Mouse (Mus musculus) liver (tissue): Measurements from ENCODE around the gene Sccpdh.
"Not testable (repeated sequence)": the region's sequence is repeated elsewhere in the genome, so short reads cannot be mapped to it uniquely, and the experiment has no call there.

ENCODE experiments used
- DNase-seq: peaks from one replicate; pipeline ENCODE4 v3.0.0-alpha.2; 2020; ENCODE audit warnings: mixed read lengths

Sccpdh gene

DNA sequence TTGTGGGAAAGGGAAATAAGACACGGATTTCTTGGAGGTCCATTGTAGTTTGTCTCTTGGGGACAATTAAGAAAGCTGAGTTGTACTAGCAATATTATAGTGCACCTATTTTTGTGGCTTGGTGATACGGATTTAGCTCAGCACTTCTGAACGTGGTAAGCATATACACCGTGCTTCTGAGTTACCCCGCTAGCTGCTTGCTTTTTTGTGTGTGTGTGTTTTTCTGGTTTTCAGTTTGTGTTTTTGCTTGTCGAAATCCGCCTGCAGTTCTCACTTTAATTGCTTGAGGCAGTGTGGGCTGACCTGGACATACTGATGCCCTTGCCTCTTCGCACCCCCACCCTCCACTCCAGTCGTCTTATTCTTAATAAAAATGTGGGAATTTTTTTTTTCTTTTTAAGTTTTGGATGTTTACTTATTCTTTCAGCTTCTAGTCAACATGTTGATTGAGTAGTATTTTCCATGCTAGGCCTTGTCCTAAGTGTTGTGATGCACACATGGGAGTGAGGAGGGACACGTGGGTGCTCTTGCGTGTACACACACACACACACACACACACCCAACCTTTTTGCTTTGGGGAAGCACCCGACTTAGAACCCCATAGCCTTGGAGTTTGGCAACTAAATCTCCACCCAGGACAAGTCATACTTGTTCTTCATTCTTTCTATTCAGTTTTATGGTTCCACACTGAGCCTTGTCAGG lies 977 bp downstream of the Sccpdh start:
- DNase-seq, result no peak

DNA sequence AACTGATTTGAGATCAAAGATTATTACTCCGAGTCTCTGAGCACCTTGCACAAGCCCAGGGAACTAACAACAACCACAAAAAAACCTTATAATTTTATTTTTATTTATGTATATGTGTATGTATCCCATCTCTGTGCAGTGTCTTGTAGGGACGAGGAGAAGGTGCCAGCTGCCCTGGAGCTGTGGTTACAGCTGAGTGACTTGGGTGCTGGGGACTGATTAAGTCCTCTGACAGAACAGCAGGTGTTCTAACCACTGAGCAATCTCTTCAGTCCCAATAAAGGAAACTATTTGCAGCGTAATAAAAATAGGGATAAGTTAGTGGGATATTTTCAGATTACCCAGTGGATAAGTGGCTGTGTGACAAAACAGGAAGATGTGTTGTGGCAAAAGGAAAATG lies 6.3 kb downstream of the Sccpdh start:
- no peak for DNase-seq

DNA sequence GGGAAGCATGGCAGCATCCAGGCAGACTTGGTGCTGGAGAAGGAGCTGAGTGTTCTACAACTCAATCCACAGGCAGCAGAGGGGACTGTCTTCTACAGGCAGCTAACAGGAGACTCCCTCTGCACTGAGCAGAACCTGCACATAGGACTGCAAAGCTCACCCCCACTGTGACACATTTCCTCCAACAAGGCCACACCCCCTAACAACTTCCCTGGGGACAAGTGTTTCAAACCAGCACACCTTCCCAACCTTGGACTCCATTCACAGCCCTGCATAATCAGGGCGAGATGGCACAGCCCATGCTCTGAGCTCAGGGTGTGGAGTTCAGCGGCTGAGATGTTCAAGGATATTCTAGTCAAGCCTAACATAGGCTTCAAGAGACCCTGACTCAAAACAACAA lies 9.0 kb downstream of the Sccpdh start:
- DNase-seq, result no peak

- no peak for DNase-seq
Measured at GRCm38 (mm10) chr1:179679326-179679725, 11.3 kb downstream of the Sccpdh start.

DNA sequence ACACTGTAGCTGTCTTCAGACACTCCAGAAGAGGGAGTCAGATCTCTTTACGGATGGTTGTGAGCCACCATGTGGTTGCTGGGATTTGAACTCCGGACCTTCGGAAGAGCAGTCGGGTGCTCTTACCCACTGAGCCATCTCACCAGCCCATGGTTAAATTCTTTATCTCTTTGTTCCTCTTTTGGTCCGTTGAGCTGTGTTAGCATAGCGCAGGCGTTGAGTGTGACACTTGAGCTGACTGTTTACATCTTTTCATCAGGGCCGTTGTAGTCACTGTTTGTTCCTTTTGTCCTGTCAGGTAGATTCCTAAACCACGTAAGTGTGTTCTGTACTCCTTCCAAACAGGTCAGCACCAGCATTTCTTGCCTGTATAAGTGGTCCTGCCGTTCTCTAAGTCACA lies 14.7 kb downstream of the Sccpdh start:
- DNase-seq, result not testable (repeated sequence)

DNA sequence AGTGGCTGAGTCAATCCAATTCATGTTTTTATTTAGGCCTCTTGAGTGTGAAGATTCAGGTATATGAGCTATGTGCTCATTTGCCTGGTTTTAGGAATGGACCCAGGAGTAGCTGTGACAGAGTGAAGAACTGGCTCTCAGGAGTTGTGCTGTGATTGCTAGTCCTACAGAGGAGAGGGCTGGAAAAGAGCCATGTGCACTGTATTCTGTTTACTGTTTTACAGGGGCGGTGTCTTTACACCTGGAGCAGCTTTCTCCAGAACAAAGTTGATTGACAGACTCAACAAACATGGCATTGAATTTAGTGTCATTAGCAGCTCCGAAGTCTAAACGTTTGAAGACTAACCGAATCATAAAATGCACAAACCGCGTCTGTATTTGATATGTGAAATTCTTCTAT lies 18.3 kb downstream of the Sccpdh start:
- no peak for DNase-seq

- no peak for DNase-seq
Measured at GRCm38 (mm10) chr1:179686781-179687180, 18.8 kb downstream of the Sccpdh start.

GRCm38 (mm10) chr1:179687305-179687704 lies 19.3 kb downstream of the Sccpdh start:
- no peak for DNase-seq

DNA sequence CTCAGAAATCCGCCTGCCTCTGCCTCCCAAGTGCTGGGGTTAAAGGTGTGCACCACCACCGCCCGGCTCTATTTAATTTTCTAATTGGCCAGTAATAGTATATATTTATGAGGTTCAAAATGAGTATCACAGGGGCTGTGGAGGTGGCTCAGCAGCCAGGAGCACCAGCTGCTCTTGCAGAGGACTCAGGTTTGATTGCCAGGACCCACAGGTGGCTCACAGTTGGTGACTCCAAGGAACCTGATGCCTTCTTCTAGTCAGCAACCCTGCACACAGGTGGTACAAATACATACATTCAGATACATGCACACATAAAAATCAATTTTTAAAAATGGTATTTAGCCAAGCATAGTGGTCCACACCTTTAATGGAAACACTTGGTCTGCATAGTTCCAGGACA lies 20.0 kb downstream of the Sccpdh start:
- DNase-seq, result no peak

DNA sequence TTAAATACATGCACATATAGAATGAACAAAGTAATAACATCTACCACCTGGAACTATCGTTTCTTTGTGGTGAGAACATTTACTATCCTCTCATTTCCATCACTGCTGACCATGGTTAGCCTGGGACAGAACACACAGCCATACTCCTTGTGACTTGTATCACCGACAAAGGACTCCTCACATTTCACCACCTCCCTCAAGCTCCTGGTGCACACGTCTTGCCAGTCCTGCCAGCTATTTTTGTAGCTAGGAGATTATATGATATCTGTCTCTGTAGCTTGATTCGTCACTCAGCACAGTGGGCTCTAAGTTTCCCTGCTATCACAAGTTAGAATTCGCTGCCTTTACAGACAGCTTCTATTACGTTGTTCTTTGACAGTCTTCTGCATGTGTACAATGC lies 20.4 kb downstream of the Sccpdh start:
- no peak for DNase-seq

DNA sequence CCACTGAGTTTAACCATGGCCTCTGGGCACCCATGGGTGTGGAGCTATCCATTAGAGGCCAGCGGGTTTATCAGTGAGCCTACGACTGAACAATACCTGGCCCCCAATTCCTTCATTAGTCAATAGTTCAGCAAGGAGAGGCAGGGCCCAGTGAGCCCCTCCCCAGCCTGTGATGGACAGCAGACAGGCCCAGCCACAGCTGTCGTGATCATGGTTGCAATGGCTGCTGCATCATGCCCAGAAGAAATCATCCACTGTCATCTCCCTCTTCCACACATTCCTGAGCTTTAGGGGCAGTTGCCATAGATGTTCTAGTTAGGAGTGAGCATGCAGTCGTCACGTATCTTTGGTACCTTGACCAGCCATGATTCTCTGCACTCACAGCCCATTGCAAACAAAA lies 20.9 kb downstream of the Sccpdh start:
- no peak for DNase-seq

GRCm38 (mm10) chr1:179689479-179689878 lies 21.5 kb downstream of the Sccpdh start:
- no peak for DNase-seq

DNA sequence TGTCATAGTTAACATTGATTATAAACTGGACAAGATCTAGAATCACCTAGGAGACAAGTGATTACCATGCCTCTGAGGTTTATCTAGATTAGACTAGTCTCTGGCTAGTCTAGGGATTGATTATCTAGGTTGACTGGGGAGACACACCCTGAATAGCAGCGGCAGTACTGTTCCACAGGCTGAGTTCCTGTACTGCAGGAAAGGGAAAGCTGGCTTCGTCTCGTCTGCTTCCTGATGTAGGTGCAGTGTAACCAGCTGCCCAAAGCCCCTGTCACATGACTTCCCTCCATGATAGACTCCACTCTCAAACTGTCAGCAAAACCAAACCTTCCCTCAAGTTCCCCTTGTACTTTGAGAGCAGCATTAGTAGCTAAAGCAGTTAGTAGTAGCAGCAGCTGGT lies 36.1 kb downstream of the Sccpdh start:
- no peak for DNase-seq

DNA sequence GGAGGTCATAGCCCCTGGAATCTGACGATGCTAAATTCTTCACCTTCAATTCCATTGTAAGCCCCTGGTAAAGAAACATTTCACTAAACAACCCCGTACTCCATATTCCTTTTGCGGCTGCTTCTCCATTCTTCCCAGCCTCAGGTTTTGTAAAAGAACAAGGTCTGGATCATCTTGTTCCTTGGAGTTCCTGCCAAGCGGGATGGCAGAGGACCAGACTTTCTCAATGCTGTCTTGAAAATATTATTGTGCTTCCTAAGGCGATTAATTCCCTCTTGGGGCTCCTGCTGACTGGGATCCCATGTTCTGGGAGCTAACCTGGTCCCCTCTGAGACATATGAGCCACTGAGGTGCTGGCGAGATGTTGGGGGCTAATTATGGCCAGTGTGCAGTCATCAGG lies 37.1 kb downstream of the Sccpdh start:
- no peak for DNase-seq

- DNase-seq, result no peak
Measured at GRCm38 (mm10) chr1:179709390-179709789, 41.4 kb downstream of the Sccpdh start.

DNA sequence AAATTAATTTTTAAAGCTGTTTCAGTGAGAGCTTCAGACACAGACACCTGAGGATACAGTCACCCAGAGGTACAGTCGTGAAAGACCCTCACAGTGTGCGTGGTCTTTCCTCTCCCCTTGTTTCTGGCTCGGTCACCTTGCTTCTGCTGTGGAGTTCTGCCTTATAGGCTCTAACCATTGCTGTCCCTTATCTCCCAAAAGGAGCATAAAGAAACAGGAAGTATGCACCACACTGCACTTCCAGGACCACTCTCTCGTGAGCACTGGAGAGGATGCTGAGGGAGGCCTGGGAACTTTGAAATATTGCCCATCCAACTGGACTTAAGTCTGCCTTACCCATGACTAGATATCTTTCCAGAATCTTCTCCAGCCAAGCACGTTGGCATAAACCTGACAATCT lies 42.7 kb downstream of the Sccpdh start:
- DNase-seq, result no peak

GRCm38 (mm10) chr1:179712658-179713057 lies 44.6 kb downstream of the Sccpdh start:
- no peak for DNase-seq

DNA sequence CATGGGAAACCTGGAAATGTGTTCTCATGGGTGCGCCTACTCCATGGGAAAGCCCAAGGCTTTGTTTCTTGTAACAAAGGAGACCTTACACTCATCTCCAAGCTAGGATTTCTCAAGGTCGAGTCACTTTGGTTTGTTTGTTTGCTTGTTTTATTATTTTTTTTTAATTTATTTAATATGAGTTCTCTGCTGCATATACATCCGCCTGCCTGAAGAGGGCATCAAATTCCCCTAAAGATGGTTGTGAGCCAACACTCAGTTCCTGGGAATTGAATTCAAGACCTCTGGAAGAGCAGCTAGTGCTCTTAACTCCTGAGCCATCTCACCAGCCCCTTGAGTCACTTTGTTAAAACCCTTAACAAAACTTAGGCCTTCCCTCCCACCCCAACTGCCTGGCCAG lies 45.4 kb downstream of the Sccpdh start:
- no peak for DNase-seq

GRCm38 (mm10) chr1:179715289-179715688 lies 47.3 kb downstream of the Sccpdh start:
- not testable (repeated sequence) for DNase-seq

DNA sequence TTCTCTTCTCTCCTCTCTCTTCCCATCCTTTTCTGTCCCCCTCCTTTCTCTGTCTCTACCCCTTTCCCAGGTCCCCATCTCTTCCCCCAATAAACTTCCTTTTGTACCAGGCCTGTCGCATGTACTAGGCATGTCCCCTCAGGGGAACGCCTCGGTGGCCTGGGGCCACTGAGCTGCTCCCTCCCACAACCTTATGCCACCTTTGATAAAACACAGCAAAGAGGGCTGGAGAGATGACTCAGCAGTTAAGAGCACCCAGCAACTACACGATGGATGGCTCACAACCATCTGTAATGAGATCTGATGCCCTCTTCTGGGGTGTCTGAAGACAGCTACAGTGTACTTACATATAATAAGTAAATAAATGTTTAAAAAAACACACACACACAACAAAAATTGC lies 47.8 kb downstream of the Sccpdh start:
- DNase-seq, result peak; percentile 62

DNA sequence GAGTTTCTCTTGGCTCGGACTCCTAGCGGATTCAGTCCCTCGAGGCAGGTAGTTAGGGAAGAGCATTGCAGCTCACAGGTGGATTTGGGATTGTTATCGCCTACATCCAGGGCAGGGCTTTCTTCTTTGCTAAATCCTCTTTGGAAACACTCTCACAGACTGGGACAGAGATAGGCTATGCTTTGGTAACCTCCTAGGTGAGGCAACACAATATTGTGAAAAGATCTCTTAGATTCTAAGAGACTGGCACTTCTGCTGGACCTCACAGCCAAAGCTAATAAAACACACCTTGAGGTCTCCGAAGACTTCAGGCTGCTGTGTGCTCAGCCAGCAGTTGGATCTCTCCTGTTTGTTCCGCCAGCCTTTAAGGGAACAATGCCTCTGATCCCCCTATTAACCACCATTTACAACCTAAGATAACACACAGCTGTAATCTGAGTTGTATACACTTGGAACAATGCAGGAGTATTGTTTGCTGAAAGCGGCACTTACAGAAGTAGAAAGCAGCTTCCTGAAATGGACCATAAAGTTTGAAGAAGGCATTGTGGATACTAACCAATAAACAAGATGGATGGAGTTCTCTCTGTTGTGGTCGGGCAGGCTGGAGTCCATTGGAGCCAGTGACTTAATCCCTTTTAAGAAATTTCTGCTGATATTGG lies 54.9 kb downstream of the Sccpdh start:
- no peak for DNase-seq

- DNase-seq, result no peak
Measured at GRCm38 (mm10) chr1:179728661-179729060, 60.7 kb downstream of the Sccpdh start.

DNA sequence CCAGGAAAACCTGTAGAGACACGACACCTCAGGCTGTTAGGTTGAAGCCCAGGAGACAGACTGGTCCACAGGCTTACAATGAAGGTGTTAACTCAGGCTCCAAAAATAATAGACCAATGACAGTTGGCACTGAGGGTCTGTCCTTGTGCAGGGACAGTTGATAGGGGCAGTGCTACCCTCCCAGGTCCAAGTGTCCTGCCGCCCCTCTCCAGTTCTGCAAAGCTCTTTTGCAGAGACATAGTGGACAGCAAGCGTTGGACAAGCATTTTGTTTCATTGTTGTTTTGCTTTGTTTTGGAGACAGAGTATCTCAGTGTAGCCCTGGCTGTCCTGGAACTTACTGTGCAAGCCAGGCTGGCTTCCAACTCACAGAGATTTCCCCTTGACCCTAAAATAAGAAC lies 63.4 kb downstream of the Sccpdh start:
- no peak for DNase-seq

DNA sequence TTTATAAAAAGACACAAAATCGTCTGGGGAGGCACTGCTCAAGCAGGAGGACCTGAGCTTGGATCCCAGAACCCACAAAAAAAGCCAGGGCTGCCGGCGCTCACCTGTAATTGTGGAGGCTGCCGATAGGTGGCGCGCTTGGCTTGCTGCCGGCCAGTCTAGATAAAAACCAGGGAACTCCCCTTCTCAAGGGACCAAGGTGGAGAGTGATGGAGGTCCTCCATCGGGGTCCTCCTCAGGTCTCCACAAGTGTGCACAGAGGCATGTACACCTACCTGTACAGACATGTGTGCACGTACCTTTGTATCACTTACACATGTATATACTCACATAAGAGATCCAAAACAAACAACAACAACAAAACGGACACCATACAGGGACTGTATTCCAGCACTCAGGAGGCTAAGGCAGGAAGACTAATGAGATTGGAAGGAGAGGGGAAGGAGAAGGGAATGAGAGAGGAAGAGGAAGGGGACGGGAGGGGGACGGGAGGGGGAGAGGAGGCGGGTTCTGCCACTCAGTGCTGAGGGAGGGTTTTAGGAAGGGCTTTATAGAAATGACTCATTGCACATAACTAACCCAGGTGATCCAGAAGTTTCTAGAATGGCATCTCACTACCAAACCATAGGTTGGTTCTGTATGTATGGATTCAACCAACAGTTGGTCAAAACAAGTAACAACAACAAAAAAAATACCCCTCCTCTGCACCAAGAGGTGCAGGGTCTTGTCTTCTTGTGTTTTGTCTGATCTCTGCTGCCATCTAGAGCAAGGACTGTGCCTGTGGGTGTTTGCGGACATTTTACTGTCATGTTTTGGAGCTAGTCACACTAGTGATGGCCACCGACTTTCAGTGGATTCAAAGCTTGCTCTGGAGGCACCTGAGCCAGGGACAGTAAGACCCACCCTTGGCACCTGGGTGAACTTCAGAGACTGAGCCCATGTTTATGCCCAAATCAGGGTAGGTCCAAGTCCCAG lies 66.8 kb downstream of the Sccpdh start:
- peak; percentile 63 for DNase-seq
